Mouse (Mus musculus) frontal cortex, adult 2 months (tissue): Measurements from ENCODE around the gene Tnpo3. TPM values are rescaled to one million over a fixed set of nuclear protein-coding genes. Genes with fewer than 3 reads are reported as not detected.
A peak's percentile ranks its signal among the peaks of the same experiment; 100 is the strongest.
"Not testable (repeated sequence)": the region's sequence is repeated elsewhere in the genome, so short reads cannot be mapped to it uniquely, and the experiment has no call there.

Experiments
- DNase-seq, 2 experiments: peaks; one replicate each; pipeline ENCODE4 v3.0.0; 2022; ENCODE audit warnings: low spot score in 1 of 2; ENCODE audit errors: extremely low spot score in 1 of 2
- polyA plus RNA-seq: library from polyadenylated mRNA; depleted of rRNA; stranded (reverse); fragments of >200 nt; gene quantifications from 2 replicates; pipeline ENCODE4 v1.2.3, GENCODE M21; 2012

The Tnpo3 gene
- polyA plus RNA-seq, 1 experiment: 57.0 TPM

- DNase-seq: no peak
Observed at GRCm38 (mm10) chr6:29622273-29622672, 12.6 kb upstream of the Tnpo3 start.

- no peak for DNase-seq
Observed at GRCm38 (mm10) chr6:29620840-29621543, 11.3 kb upstream of the Tnpo3 start.

GRCm38 (mm10) chr6:29620176-29620575 is 10.5 kb upstream of the Tnpo3 start:
- no peak for DNase-seq

DNA sequence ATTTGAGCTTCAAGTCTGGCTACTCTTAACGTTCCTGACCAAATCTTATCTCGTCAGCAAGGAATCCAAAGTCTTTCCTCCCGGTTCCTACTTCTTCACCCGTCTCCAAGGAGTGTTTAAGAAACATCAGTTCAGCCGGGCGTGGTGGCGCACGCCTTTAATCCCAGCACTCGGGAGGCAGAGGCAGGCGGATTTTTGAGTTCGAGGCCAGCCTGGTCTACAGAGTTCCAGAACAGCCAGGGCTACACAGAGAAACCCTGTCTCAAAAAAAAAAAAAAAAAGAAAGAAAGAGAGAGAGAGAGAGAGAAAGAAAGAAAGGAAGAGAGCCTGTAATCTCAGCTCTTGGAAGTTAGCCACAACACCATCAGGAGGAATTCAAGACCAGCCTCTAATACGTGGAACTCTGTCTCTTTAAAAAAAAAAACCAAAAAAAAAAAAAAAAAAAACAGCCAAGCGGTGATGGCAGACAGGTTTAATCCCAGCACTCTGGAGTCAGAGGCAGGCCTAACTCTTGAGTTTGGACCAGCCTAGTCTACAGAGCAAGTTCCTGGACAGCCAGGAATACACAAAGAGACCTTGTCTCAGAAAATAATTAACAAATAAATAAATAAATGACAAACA is 443 bp upstream of the Tnpo3 start:
- not testable (repeated sequence) for DNase-seq

- DNase-seq: no peak
Observed at GRCm38 (mm10) chr6:29600188-29600587, 9.5 kb downstream of the Tnpo3 start.

DNA sequence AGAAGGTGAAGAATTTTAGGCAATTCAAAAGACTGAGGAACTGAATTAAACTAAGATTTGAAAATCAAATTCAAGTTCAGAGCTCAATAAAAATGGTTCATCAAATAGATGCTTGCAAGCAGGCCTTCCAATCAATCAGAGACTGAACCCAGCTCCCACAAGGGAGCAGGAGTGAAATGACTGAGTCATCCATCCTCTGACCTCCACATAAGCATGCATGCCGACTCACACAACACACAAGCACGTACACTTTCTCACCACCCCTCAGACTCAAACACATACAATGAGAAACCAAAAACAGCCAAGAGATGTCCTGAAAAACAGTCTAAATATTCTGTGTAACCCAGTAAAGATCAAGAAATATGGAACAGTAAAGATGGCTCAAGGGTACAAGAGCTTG is 14.0 kb downstream of the Tnpo3 start:
- DNase-seq: no peak

- DNase-seq: no peak
Observed at GRCm38 (mm10) chr6:29581202-29581601, 28.5 kb downstream of the Tnpo3 start.

DNA sequence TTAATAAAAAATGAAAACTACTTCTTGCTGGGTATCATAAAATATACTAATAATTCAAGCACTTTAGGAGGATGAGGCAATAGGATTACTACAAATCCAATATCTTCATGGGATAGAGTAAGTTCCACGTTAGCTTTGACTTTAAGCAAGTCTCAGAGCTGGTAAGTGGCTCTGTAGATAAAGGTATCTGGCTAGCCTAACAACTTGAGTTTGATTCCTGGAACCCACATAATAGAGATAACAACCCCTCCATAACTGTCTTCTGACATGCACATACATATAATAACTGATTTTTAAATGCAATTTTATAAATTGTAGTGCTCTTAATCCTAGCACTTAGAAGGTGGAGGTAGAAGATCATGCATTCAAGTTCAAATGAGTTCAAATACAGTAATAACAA is 28.9 kb downstream of the Tnpo3 start:
- DNase-seq: no peak

GRCm38 (mm10) chr6:29576388-29576787 is 33.3 kb downstream of the Tnpo3 start:
- not testable (repeated sequence) for DNase-seq

DNA sequence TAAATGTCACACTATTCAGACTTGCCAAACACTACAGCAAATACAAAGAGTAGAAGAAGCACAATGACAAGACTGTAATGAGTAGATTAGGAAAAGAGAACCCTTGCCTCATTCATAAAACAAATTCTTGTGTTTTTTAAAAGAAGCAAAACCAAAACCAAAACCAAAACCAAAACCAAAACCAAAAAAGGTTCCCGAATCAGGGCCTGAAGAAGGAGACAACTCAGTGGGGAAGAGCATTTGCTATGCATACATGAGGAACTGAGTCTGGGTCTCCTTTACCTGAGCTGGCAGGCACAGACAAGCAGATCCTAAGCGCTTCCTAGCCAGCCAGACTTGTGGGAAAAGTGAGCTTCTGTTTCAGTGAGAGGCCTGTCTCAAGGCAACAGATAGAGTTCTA is 52.6 kb downstream of the Tnpo3 start:
- DNase-seq: no peak

DNA sequence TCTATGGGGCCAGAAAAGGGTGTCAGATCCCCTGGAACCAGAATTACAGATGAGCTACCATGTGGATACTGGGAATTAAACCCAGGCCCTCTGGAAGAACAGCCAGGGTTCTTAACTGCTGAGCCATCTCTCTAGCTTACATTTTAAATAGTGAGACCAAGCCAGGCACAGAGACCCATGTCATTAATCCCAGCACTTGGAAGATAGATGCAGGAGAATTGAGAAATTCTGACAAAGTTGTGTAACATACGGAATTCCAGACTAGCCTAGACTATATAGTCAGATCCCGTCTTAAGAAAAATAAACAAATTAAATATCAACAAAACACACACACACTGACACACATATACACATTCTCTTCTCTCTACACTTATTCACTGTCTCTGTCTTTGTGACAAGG is 57.2 kb downstream of the Tnpo3 start:
- no peak for DNase-seq

GRCm38 (mm10) chr6:29548086-29548485 is 61.6 kb downstream of the Tnpo3 start:
- no peak for DNase-seq

DNA sequence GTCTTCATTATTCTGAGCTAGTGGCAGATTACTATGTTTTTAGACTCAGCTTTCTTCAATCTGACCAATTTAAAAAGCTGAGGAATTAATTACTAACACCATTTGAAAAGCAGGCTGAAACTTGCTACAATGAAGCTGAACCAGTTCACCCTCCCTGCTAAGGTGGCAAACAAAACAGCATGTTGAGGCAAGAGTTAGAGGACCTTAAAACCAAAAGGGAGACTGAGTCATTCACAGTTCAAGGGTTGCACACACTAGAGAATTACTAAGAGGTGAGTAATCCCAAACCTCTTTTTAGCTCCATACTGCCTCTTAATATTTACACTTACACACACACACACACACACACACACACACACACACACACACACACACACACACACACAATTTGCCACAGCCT is 62.1 kb downstream of the Tnpo3 start:
- no peak for DNase-seq

- no peak for DNase-seq
Observed at GRCm38 (mm10) chr6:29545611-29546010, 64.1 kb downstream of the Tnpo3 start.

DNA sequence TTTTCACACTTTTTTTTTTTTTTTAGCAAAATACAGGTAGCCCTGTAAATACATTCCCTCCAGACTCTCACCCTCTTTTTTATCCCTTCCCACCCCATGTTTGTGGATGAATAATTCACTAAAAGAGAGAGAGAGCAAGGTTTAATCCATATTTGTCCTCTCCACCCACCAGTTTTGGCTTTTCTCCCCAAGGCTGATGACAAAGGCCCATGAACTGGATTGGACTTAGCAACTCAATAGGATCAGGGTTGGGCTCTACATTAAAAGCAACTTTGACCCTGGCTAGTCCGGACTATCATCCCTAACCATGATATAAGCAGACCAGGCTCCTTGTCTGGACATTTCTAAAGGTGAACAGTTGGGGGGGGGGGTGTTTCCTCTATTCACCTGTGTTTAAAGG is 68.7 kb downstream of the Tnpo3 start:
- no peak for DNase-seq

DNA sequence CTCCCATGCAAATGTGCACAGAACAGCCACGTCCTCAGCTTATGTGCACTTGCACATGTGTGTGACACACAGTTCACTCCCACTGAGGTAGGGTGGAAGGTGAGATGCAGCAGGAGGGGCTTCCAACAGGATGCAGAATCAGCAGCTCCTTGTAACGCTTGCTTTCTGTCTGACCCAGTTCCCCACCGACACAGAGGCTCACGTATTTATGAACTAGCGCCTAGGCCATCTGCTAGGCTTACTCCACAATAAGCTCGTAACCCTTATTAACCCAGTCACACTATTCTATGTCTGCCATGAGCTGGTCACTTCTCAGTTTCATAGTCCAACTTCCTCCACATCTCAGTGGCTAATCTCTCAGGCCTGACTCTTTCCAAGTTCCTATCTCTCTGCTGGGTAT is 69.5 kb downstream of the Tnpo3 start:
- DNase-seq: no peak

DNA sequence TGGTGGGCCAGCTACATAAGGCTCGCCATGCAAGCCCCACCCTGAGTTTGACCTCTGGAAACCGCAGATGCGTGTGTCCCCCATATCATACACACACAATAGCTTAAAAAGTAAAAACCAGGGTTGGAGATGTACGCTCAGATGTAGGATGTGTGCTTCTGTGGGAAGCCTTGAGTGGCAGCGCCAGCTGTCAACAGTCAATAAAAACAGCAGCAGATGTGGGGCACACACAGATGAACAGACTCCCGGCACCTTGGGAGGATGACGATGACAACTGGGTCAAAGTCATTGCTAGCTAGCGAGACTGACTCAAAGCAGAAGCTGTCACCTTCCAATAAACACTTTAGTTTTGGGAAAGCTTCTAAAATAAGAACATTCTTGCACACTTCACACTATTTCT is 70.2 kb downstream of the Tnpo3 start:
- no peak for DNase-seq

GRCm38 (mm10) chr6:29537221-29537620 is 72.5 kb downstream of the Tnpo3 start:
- no peak for DNase-seq

DNA sequence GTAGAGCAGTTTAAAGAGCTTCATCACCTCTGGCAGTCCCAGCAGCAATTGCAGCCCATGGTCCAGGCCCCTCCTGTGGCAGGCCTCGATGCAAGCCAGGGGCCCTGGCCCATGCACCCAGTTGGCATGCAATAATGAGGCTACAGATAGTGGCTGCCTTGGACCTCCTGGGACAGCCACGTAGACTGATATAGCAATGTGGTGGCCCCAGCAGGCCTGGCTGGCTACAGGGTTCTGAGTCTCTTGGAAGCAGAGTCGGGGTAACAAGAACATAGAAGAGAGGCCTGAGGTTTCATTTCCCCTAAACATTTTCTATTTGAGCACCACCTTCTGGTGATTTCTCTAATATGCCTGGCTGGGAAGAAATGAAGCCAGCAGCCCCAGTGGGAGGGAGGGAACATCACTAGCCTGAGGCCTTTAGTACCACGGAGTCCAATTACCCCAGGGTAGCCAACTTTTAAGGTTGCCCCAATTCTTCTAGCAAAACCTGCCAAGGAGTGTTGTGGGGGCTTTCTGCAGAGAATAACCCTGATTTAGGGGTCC is 73.0 kb downstream of the Tnpo3 start:
- peak in 1 of 2 experiments; percentile 54 for DNase-seq

- no peak for DNase-seq
Observed at GRCm38 (mm10) chr6:29535316-29535715, 74.4 kb downstream of the Tnpo3 start.

GRCm38 (mm10) chr6:29530050-29530449 is 79.6 kb downstream of the Tnpo3 start:
- DNase-seq: no peak

DNA sequence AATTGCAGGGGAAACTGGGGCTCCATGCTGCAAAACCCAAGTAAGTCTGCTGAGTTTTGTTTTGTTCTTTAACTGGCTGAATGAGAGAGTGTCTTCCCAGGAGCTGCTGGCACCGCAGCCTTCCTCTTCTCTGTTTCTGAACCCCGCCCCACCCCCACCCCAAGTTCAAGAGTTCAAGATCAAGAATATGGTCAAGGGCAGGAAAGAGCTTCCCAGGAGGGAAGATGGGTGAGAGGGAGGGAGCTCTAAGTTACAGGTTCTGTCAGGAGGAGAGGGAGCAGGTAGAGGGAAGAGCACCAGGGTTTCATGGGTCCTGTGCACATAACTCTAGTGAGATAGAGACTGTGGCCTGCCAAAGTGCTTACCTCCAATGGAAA is 80.3 kb downstream of the Tnpo3 start:
- DNase-seq: no peak
